Mouse (Mus musculus): ENCODE results near the gene Taf1b. TPM values are rescaled to one million over a fixed set of nuclear protein-coding genes. Genes with fewer than 3 reads are reported as not detected.

Taf1b gene
- total and polyA plus RNA-seq, 2 experiments from 2014 or later: 15.2 to 33.1 TPM

- Histone ChIP-seq H3K4me3 (ENCODE audit: low read depth, low read length) (no peak overlapping the region), H3K4me1 (ENCODE audit: insufficient read depth, low read length) (no peaks in the 10 kb centered on the region), H3K27me3 (ENCODE audit: insufficient read depth, low read length) (no peaks in the 10 kb centered on the region), H3K4me2 (ENCODE audit: low read depth, low read length, poor library complexity, severe bottlenecking) (no peak overlapping the region), H3K9ac (replicated peaks; ENCODE audit: low read length, poor library complexity, severe bottlenecking) (no peak overlapping the region), H3K36me3 (ENCODE audit: insufficient read depth, low read length) (peaks cover 12% of the 10 kb centered on the region), H3K9me3 (ENCODE audit: low read length) (no peaks in the 10 kb centered on the region), H3K27ac (ENCODE audit: low read depth, low read length) (no peak overlapping the region)
- WGBS: 80% methylated on average over 16 of the region's 16 CpGs
- TF ChIP-seq CTCF (IDR thresholded peaks at IDR 0.05): no peak
- ATAC-seq (ENCODE audit: low FRiP score) (no peak), DNase-seq (ENCODE audit: low spot score) (no peak)
These were observed 43.4 kb downstream of the Taf1b start for GRCm38 (mm10) chr12:24541426-24542154.

GRCm38 (mm10) chr12:24547686-24548085, 49.5 kb downstream of the Taf1b start:
- no peak overlapping the region for H3K27ac ChIP-seq (ENCODE audit: low read depth, low read length)
- no peak for DNase-seq (ENCODE audit: low spot score)
- TF ChIP-seq CTCF (IDR thresholded peaks at IDR 0.05): no peak
- no peak overlapping the region for H3K9ac ChIP-seq (replicated peaks; ENCODE audit: low read length, poor library complexity, severe bottlenecking)
- no peak for ATAC-seq (ENCODE audit: low FRiP score)
- 92% methylated on average over 8 of the region's 8 CpGs for WGBS
- H3K4me1 ChIP-seq (ENCODE audit: insufficient read depth, low read length): no peaks in the 10 kb centered on the region
- H3K4me2 ChIP-seq (ENCODE audit: low read depth, low read length, poor library complexity, severe bottlenecking): no peak overlapping the region
- no peak overlapping the region for H3K4me3 ChIP-seq (ENCODE audit: low read depth, low read length)
- no peaks in the 10 kb centered on the region for H3K9me3 ChIP-seq (ENCODE audit: low read length)
- H3K36me3 ChIP-seq (ENCODE audit: insufficient read depth, low read length): peaks cover 24% of the 10 kb centered on the region
- H3K27me3 ChIP-seq (ENCODE audit: insufficient read depth, low read length): no peaks in the 10 kb centered on the region

- WGBS: 77% methylated on average over 6 of the region's 6 CpGs
- DNase-seq (ENCODE audit: low spot score): no peak
- H3K4me3 ChIP-seq (ENCODE audit: low read depth, low read length): no peak overlapping the region
- H3K9me3 ChIP-seq (ENCODE audit: low read length): no peaks in the 10 kb centered on the region
- H3K36me3 ChIP-seq (ENCODE audit: insufficient read depth, low read length): peaks cover 24% of the 10 kb centered on the region
- H3K4me2 ChIP-seq (ENCODE audit: low read depth, low read length, poor library complexity, severe bottlenecking): no peak overlapping the region
- H3K9ac ChIP-seq (replicated peaks; ENCODE audit: low read length, poor library complexity, severe bottlenecking): no peak overlapping the region
- ATAC-seq (ENCODE audit: low FRiP score): no peak
- no peak for TF ChIP-seq CTCF (IDR thresholded peaks at IDR 0.05)
- no peaks in the 10 kb centered on the region for H3K27me3 ChIP-seq (ENCODE audit: insufficient read depth, low read length)
- no peak overlapping the region for H3K27ac ChIP-seq (ENCODE audit: low read depth, low read length)
- no peaks in the 10 kb centered on the region for H3K4me1 ChIP-seq (ENCODE audit: insufficient read depth, low read length)
These were observed 50.7 kb downstream of the Taf1b start for GRCm38 (mm10) chr12:24548885-24549284.

- Histone ChIP-seq H3K9me3 (ENCODE audit: low read length) (no peaks in the 10 kb centered on the region), H3K27me3 (ENCODE audit: insufficient read depth, low read length) (no peaks in the 10 kb centered on the region), H3K4me1 (ENCODE audit: insufficient read depth, low read length) (no peaks in the 10 kb centered on the region), H3K27ac (ENCODE audit: low read depth, low read length) (no peak overlapping the region), H3K4me3 (ENCODE audit: low read depth, low read length) (no peak overlapping the region), H3K36me3 (ENCODE audit: insufficient read depth, low read length) (peaks cover 14% of the 10 kb centered on the region; the same call in 1 of the 2 replicates), H3K4me2 (ENCODE audit: low read depth, low read length, poor library complexity, severe bottlenecking) (no peak overlapping the region), H3K9ac (replicated peaks; ENCODE audit: low read length, poor library complexity, severe bottlenecking) (no peak overlapping the region)
- 72% methylated on average over 2 of the region's 2 CpGs for WGBS
- no peak for TF ChIP-seq CTCF (IDR thresholded peaks at IDR 0.05)
- DNase-seq (ENCODE audit: low spot score) (no peak), ATAC-seq (ENCODE audit: low FRiP score) (no peak)
These were observed 54.4 kb downstream of the Taf1b start for GRCm38 (mm10) chr12:24552531-24552930.

GRCm38 (mm10) chr12:24555976-24556375, 57.8 kb downstream of the Taf1b start:
- Histone ChIP-seq H3K36me3 (ENCODE audit: insufficient read depth, low read length) (peaks cover 19% of the 10 kb centered on the region; the same call in 1 of the 2 replicates), H3K4me3 (ENCODE audit: low read depth, low read length) (no peak overlapping the region), H3K27me3 (ENCODE audit: insufficient read depth, low read length) (no peaks in the 10 kb centered on the region), H3K9ac (replicated peaks; ENCODE audit: low read length, poor library complexity, severe bottlenecking) (no peak overlapping the region), H3K4me1 (ENCODE audit: insufficient read depth, low read length) (no peaks in the 10 kb centered on the region), H3K9me3 (ENCODE audit: low read length) (no peaks in the 10 kb centered on the region), H3K4me2 (ENCODE audit: low read depth, low read length, poor library complexity, severe bottlenecking) (no peak overlapping the region), H3K27ac (ENCODE audit: low read depth, low read length) (no peak overlapping the region)
- WGBS: 82% methylated on average over 8 of the region's 8 CpGs
- TF ChIP-seq CTCF (IDR thresholded peaks at IDR 0.05): no peak
- DNase-seq (ENCODE audit: low spot score) (no peak), ATAC-seq (ENCODE audit: low FRiP score) (no peak)

- WGBS: 85% methylated on average over 7 of the region's 7 CpGs
- TF ChIP-seq CTCF (IDR thresholded peaks at IDR 0.05): no peak
- Histone ChIP-seq H3K27ac (ENCODE audit: low read depth, low read length) (no peak overlapping the region), H3K9me3 (ENCODE audit: low read length) (no peaks in the 10 kb centered on the region), H3K4me2 (ENCODE audit: low read depth, low read length, poor library complexity, severe bottlenecking) (no peak overlapping the region), H3K4me3 (ENCODE audit: low read depth, low read length) (no peak overlapping the region), H3K4me1 (ENCODE audit: insufficient read depth, low read length) (no peaks in the 10 kb centered on the region), H3K9ac (replicated peaks; ENCODE audit: low read length, poor library complexity, severe bottlenecking) (no peak overlapping the region), H3K27me3 (ENCODE audit: insufficient read depth, low read length) (no peaks in the 10 kb centered on the region), H3K36me3 (ENCODE audit: insufficient read depth, low read length) (peaks cover 11% of the 10 kb centered on the region; the same call in 1 of the 2 replicates)
- no peak for DNase-seq (ENCODE audit: low spot score)
- no peak for ATAC-seq (ENCODE audit: low FRiP score)
These were observed 65.3 kb downstream of the Taf1b start for GRCm38 (mm10) chr12:24563395-24563960.

Measured in midbrain, postnatal 0 days (tissue).